Mouse (Mus musculus): ENCODE measurements at regions not wholly inside any gene's neighbourhood (a gene's known extent, or its start where the extent isn't known, plus 50 kb on each side); places are given as distances from the start of the nearest gene placed in this dataset.
"Not testable (repeated sequence)": the region's sequence is repeated elsewhere in the genome, so short reads cannot be mapped to it uniquely, and the experiment has no call there.

DNA sequence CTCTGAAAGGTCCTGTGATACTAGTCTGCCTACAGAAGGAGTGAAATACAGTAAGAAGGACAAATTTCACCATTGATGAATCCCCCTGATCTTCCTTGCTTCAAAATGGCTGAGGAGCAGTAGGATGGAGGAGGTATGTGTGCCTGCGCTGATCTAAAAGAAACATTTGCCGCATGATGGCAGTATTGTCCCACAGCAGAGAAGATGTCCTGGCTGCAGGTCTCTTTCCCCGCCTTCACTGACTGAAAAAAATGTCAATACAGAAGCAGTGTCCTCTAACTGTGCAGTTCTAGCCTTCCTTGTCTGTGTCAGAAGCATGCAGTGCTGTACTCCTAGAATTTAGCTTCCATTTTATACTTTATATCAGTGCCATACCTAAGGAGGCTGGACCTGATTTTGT, 172.0 kb upstream of the Olfr1324 start:
- DNase-seq: peak; percentile 80

DNA sequence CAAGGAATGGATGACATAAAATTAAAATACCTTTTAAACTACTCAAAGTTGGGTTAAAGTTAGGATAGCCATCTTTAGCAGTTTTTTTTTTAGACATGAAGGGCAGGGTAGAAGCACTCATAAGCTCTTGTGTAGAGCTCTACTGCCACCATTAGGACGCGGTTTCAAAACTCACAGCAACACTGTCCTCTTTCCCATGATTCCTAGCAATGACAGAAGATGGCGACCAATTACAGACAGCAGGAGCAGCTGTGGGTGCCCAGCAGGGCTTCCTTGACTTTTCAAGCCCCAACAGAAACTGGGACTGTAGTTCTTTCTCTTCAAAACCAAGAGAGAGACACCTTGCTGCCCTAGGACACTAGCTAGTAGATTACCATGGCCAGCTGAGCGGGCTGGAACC, 171.5 kb upstream of the Olfr1324 start:
- peak; percentile 74 for DNase-seq

DNA sequence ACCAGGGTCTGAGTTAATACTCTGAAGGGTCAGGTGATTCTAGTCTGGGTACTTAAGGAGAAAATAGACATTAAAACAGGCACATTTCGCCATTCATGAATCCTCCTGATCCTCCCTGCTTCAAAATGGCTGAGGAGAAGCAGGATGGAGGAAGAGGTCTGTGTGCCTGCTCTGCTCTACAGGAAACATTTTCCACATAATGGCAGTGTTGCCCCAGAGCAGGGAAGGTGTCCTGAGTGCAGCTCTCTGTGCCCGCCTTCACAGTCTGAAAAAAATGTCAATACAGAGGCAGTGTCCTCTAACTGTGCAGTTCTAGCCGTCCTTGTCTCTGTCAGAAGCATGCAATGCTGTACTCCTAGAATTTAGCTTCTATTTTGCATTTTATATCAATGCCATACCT, 169.3 kb upstream of the Olfr1324 start:
- DNase-seq: peak; percentile 53

DNA sequence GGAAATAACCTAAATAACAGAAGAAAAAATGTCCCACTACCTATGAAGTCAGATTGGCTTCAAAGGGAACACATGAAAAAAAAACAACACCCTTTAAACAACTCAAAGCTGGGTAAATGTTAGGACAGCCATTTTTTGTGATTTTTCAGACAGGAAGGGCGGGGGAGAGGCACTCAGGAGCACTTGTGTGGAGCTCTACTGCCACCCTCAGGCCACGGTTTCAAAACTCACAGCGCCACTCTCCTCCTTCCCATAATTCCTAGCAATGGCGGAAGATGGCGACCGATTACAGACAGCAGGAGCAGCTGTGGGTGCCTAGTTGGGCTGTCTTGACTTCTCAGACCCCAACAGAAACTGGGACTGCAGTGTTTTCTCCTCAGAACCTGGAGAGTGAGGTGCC, 168.8 kb upstream of the Olfr1324 start:
- peak; percentile 72 for DNase-seq

DNA sequence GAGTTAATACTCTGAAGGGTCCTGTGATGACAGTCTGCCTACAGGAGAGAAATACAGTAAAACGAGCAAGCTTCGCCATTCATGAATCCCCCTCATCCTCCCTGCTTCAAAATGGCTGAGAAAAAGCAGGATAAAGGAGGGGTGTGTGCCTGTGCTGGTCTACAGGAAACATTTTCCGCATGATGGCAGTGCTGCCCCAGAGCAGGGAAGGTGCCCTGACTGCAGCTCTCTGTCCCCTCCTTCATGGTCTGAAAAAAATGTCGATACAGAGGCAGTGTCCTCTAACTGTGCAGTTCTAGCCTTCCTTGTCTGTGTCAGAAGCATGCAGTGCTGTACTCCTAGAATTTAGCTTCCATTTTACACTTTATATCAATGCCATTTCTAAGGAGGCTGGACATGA, 166.7 kb upstream of the Olfr1324 start:
- peak; percentile 22 for DNase-seq

DNA sequence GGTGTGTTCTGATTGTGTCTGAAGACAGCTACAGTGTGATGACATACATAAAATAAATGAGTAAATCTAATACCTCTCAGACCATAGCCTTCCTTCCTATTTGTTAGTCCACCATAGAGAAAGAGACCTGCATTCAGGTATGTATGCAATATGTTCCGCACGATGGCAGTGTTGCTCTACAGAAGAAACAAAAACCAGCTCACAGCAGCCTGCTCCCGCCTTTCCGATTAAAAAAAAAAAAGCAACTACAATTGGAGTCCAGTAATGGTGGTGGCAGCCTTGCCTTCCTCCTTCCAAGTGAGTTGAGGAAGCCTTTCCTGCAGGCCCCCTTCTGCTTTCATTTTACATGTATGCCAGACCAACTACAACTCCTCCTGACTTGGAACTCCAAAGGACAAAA, 163.2 kb upstream of the Olfr1324 start:
- DNase-seq: peak; percentile 55

DNA sequence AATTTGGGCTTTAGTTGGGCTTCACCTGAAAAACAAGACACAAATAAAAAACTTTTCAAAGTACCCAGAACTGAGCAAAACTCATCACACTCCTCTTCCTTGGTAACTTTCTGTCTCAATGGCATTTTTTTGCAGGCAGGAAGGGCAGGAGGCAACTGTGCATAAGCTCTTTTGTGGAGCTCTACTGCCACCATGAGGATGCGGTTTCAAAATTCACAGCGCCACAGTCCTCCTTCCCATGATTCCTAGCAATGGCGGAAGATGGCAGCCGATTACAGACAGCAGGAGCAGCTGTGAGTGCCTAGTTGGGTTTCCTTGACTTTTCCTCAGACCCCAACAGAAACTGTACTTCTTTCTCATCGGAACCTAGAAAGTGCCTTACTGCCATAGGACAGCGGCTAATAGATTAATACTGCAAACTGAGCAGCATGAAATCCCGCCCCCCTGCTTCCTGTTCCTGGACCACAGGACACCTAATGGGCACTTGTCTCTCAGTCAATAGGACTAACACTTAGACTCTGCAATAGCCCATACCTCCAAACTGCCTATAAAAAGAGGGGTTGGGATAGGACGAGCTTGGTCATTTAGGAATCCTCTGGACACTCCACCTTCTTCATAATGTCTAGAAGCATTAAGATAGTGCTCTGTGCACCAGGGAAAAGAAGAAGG, 162.5 kb upstream of the Olfr1324 start:
- DNase-seq: peak; percentile 62

DNA sequence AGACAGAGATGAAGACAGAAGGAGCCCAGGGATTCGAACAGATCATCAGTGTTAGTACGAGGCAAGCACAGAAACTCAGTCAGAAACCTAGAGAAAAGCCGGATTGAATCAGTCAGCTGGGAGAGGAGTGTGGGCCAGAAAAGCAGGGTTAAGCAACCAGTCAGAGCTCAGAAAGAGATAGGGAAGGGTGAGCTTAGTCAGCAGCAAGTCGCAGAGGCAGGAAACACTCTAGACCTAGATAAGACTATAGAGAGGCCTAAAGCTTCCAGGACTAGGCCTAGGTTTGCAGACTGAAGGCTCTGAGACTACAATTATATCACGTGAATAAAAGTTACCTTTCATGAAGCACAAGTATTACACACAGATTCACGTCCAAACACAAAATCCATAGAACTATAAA, 160.6 kb upstream of the Olfr1324 start:
- DNase-seq: no peak

DNA sequence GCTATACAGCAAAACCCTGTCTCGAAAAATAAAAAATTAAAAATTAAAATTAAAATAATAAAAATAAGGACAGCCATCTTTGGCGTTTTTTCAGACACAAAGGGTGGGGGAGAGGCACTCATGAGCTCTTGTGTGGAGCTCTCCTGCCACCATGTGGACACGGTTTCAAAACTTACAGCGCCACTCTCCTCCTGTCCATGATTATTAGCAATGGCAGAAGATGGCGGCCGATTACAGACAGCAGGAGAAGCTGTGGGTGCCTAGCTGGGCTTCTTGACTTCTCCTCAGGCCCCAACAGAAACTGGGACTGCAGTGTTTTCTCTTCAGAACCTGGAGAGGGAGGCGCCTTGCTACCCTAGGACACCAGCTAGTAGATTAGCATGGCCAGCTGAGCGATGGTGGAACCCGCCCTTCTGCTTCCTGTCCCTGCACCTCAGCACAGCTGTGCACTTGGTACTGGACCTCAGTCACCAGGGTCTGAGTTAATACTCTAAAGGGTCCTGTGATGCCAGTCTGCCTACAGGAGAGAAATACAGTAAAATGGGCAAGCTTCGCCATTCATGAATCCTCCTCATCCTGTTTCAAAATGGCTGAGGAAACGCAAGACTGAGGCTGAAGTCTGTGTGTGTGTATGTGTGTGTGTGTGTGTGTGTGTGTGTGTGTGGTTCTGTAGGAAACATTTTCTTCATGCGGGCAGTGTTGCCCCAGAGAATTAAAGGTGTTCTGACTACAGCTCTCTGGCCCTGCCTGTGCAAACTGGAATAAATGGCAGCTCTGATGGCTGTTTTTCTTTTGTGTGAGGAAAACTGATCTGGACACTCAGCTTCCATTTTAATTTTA, 155.7 kb upstream of the Olfr1324 start:
- peak; percentile 57 for DNase-seq

DNA sequence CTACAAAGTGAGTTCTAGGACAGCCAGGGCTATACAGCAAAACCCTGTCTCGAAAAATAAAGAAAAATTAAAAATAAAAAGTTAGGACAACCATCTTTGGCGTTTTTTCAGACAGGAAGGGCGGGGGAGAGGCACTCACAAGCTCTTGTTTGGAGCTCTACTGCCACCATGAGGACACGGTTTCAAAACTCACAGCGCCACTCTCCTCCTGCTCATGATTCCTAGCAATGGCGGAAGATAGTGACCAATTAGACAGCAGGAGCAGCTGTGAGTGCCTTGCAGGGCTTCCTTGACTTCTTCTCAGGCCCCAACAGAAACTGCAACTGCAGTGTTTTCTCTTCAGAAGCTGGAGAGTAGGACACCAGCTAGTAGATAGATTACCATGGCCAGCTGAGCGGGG, 151.9 kb upstream of the Olfr1324 start:
- peak; percentile 67 for DNase-seq

DNA sequence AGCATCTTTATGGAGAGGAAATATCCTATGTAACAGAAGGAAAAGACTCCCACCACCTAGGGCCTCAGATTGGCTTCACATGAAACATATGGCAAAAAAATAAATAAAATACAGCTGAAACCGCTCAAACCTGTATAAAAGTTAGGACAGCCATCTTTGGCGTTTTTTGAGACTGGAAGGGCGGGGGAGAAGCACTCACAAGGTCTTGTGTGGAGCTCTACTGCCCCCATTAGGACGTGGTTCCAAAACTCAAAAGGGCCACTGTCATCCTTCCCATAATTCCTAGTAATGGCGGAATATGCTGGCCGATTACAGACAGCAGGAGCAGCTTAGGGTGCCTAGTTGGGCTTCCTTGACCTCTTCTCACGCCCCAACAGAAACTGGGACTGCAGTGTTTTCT, 148.5 kb upstream of the Olfr1324 start:
- peak; percentile 86 for DNase-seq

DNA sequence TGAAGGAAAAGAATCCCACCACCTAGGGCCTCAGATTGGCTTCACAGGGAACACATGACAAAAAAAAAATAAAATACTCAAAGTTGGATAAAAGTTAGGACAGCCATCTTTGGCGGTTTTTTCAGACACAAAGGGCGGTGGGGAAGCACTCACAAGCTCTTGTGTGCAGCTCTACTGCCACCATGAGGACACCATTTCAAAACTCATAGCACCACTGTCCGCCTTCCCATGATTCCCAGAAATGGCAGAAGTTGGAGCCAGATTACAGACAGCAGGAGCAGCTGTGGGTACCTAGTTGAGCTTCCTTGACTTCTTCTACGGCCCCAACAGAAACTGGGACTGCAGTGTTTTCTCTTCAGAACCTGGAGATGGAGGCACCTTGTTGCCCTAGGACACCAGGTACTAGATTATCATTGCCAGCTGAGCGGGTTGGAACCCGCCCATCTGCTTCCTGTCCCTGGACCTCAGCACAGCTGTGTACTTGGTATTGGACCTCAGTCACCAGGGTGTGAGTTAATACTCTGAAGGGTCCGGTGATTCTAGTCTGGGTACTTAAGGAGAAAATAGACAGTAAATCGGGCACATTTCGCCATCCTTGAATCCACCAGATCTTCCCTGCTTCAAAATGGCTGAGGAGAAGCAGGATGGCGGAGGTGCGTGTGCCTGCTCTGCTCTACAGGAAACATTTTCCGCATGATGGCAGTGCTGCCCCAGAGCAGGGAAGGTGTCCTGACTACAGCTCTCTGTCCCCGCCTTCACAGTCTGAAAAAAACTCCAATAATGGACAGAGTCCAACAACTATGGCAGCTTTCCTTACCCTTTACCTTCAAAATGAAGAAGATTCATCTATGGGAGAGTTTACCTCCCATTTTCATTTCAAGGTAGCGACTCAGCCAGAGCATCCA, 144.1 kb upstream of the Olfr1324 start:
- peak; percentile 84 for DNase-seq

DNA sequence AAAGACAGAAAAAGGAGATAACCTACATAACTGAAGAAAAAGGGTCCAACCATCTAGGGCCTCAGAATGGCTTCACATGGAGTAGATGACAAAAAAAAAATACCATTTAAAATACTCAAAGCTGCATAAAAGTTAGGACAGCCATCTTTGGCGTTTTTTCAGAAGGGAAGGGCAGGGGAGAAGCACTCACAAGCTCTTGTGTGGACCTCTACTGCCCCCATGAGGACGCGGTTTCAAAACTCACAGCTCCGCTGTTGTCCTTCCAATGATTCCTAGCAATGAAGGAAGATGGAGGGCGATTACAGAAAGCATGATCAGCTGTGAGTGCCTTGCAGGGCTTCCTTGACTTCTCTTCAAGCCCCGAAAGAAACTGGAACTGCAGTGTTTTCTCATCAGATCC, 140.8 kb upstream of the Olfr1324 start:
- peak; percentile 86 for DNase-seq

DNA sequence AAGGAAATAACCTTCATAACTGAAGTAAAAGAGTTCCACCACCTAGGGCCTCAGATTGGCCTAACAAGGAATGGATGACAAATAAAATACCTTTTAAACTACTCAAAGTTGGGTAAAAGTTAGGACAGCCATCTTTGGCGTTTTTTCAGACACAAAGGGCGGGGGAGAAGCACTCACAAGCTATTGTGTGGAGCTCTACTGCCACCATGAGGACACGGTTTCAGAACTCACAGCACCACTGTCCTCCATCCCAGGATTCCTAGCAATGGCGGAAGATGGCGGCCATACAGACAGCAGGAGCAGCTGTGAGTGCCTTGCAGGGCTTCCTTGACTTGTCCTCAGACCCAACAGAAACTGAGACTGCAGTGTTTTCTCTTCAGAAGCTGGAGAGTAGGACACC, 138.0 kb upstream of the Olfr1324 start:
- peak; percentile 84 for DNase-seq

DNA sequence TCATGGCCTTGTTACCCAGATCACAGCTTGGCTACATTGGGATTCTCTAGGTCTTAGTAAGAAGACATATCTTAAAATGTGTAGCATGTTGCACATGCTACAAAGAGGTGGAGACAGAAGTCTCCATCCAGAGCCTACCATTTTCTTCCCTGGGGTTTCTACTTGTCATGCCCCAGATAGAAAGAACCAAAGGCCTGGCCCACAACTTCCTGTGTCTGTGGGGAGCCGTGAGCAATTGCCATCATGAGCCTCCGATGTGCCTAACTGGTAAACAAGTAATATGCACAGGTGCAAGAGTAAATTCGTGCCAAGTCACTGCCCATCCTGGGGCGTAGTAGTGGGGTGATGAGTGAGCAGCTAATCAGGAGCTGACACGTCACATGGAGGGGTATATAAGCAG, 136.7 kb upstream of the Olfr1324 start:
- DNase-seq: not testable (repeated sequence)

DNA sequence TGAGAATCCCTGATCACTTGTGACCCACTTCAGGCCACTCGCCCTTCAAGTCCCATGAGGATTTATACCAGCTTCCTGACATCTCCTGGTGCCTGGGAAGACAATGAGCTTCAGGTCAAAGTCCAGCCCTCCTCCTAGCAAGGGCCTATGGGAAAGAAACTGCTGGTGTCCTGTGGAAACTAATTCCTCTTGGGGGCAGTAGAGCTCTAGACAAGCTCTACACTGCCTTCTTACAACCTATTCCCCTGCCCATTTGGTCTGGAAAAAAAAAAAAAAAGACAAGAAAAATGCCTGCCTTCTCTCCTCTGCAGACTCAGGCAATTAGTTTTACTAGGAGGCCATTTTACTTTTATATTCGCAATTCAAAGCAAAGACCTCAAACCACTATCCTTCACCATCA, 132.6 kb upstream of the Olfr1324 start:
- no peak for DNase-seq

DNA sequence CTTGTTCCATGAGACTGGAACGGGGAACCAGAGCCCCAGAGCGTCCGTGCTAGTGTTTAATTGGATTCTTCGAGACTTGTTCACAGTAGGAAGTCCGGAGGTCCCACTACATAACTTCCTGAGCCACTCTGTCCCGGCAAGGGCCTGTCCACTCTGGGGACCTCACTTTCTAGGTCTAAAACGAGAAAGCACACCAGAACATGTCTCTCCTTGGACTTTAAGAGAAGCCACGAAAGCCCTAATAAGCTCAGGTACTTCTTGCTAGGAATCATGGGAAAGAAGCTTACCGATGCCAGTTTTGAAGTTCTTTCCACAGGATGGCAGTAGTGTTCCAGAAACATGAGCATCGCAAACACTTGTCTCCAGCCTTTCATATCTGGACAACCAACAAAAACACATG, 122.0 kb upstream of the Olfr1324 start:
- DNase-seq: no peak

DNA sequence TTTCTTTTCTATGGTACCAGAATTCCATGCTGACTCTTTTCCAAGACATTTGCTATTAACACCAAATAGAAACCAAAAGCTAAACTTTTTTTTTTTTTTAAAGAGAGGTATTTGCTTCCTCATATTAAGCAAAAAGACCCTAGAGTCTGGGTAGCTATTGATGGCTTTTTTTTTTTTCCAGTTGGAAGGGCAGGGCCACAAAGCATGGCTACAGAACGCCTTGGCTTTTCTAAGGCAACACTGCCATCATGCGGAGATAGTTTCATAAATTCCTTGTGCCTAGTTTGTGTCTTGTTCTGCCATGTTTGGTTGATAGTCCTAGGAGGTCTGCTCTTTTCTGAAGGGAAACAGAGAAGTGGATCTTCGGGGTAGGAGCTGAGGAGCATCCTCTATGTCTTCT, 121.4 kb upstream of the Olfr1324 start:
- peak; percentile 43 for DNase-seq

DNA sequence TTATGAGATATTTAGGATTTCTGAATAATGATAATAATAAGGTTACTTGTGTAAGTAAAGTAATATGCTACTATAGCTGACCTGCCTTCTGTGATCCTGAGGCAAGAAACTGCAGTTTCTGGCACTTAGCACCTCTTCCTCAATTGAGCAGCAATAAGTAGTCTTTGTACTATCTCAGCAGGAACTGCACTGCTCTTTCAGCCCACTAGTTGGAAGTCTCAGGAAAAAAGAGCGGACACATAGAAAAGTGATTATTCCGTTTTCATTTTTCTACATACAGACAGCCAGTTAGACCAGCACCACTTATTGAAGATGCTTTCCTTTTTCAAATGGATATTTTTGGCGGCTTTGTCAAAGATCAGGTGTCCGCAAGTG, 109.5 kb upstream of the Olfr1324 start:
- DNase-seq: not testable (repeated sequence)

DNA sequence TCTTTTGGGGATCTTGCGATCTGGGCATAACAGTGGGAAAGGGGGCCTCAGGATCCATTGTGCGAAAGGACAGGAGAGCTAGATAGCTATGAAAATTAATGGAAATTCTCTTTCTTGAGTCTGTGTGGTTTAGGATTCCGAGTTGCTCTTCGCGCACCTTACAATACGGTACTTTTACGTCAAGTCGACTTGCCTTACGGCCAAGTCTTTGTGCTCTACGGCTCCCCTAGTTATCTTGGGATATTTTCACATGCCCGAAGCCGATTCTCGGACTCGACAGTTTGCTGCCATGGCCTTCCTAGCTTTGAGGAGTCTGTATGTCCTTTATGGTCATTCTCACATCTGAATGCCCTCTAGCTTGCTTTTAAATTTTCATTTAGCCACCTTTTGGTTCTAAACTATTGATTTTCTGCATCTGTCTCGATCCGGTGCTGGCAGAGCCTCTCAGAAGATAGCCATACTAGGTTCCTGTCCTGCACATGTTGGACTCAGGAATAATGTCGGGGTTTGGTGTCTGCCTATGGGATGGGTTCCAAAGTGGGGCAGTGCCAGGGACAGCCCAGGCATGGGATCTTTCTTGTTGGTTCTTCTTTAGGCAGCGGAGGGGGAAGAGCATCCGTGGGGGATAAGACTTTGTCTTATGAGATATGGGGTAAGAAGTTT, 109.0 kb upstream of the Olfr1324 start:
- peak; percentile 22 for DNase-seq

DNA sequence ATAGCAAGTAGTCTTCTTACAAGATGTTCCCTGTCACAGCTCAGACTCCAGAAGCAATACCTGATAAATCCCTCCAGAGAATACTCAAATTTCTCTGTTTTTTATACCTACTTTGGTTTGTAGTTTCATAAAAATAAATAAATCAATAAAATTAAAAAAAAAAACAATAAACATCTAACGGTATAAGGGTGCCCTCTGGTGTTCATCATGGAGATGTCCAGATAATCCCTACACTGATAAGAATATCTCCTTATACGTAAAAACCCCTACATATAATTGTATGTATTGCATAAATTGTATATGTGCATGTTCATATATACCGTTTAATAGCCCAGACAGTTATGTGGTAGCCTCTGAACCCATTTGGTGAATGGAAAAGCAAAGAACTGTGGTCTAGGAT, 75.7 kb upstream of the Olfr1324 start:
- no peak for DNase-seq

DNA sequence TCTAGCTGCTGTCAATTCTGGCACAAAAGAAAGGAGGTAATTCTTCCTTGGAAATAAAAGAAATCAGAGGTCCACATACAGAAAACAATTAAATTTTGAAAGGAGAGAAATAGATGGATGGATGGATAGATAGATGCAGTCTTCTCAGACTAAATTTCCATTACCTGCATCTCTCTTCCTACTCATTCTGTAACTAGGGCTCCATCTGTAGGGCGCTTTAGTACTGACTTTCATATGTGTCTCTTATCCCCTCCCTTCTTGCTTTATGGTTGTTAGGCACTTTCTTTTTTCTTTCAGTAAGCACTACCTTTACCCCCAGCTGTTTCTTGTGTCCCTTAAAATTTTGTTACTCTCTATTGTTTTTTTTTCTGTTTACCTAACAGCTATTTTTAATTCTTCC, 72.9 kb upstream of the Olfr1324 start:
- no peak for DNase-seq

DNA sequence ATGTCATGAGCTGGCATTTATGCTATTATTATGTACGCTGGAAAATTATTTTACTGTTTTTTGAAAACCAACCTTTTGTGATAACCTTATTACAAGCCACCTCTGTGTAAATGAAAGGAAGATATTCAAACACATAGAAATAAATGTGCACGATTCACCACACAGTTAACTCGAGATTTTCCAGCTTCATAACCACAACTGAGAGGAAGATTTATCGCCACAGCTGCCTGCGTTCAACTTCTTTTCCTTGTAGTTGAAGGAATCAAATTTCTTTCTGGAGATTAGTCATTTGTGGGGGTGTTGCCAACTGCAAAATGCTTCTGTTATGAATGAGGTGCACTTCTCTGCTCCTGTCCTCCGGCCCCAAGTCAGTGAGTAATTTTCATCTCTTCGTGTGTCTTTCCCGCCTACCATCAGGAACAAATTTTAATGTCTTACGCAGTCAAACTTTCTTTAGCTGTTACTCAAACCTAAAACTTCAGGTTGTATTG, 62.2 kb upstream of the Olfr1324 start:
- DNase-seq: not testable (repeated sequence)
